Mouse (Mus musculus) bone marrow, adult 2 months (tissue): ENCODE measurements at regions not wholly inside any gene's neighbourhood (a gene's known extent, or its start where the extent isn't known, plus 50 kb on each side); places are given as distances from the start of the nearest gene placed in this dataset.

ENCODE experiments used
- H3K27ac ChIP-seq: fragments of 200-500 bp; 2 replicates; pipeline ENCODE4 v1.5.1; 2012; ENCODE audit warnings: low read depth, mild to moderate bottlenecking, control low read depth, inconsistent platforms, low read length; ENCODE audit not compliant: control insufficient read depth, poor library complexity, insufficient read depth
- H3K4me1 ChIP-seq: fragments of 200-500 bp; 2 replicates; pipeline ENCODE4 v1.6.1; 2011; ENCODE audit warnings: low read length; ENCODE audit not compliant: control insufficient read depth, insufficient read depth
- H3K4me3 ChIP-seq: fragments of 200-500 bp; replicated peaks from 2 replicates; pipeline ENCODE3; 2011; ENCODE audit warnings: mild to moderate bottlenecking, low read depth, low read length, control low read depth; ENCODE audit not compliant: control insufficient read depth
- CTCF ChIP-seq: fragments of 200-500 bp; IDR thresholded peaks from 2 replicates; pipeline ENCODE4 v1.5.1; 2011; ENCODE audit warnings: low read length, control low read depth; ENCODE audit not compliant: control insufficient read depth, insufficient read depth
- POLR2A ChIP-seq: fragments of 200-500 bp; IDR thresholded peaks from 2 replicates; pipeline ENCODE4 v1.6.1; 2011; ENCODE audit warnings: low read depth, mild to moderate bottlenecking, control low read depth, low read length, borderline replicate concordance; ENCODE audit not compliant: control insufficient read depth
- WGBS: fragments of 180-500 bp; shearing (Covaris S2); methylation state at CpG from one replicate; pipeline ENCODE4 v1.1.7; 2018; 5-methylcytosine and 5-hydroxymethylcytosine counted together

DNA sequence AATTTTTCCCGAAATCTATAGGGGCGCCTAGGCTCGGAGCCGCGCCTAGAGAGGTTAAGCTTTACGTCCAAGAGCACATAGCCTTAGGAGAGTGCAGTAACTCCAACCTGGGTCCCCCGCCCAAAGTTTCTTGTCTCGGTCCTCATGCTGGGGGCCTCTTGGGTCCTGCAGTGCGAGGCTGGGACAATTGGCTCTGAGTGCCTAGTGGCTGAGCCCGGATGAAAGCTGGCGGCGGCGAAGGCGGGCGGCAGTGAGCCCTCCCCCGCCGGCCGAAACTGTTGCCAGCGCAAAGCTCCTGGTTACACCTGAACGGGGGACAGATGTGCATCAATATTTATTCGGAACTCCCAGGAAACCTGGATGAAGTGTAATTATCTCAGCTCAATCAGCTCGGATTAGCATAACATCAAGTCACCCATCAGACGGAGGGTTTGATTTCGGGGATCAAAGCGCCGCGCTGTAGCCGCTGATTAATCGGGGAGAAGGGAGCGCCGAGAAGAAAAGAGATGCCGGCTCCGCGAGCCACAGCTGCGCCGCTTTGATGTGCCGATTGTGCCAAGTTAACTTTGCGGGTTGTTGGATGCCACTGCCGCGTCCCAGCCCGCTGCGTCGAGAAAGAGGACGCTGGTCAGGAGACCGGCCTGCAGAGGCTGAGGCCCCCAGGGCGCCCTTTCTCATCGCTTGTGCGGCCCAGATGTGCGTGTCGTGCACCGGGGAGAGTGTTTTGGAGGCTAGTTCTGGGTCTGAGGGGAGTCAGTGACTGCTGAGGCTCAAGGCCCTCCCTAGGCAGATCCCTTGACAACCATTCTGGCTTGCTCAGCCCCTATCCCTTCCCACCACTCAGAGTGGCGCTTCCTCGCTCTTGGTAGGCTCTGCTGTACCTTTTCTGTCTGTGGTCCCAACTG is 123.7 kb upstream of the 4931429L15Rik start:
- Histone ChIP-seq H3K4me3 (no peak overlapping the region), H3K27ac (no peak overlapping the region), H3K4me1 (no peaks in the 10 kb centered on the region)
- WGBS: 5% methylated on average over 53 of the region's 53 CpGs
- no peak for TF ChIP-seq CTCF

DNA sequence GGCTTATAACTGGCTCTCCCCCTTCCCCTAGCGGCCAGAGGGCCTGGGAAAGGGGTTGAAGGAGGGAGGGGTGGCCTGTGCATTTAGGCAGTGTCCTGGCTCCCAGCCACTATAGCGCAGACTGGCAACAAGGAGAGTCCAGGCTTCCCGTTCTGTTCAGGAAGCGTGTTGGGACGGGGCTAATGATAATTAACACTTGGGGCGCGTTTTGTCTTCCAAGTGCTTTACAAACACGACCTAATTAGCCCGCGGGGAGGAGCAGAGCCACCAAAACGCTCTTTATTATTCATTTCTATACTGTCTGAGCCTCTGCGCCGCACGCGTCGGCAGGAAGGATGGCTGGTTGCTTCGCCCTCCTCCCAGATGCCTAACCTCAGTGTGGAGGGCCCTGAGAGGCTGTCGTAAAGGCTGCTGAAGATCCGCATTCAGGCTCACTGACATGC is 123.0 kb upstream of the 4931429L15Rik start:
- no peak for TF ChIP-seq POLR2A
- no peak for TF ChIP-seq CTCF
- no peak overlapping the region for H3K27ac ChIP-seq
- no peak overlapping the region for H3K4me3 ChIP-seq
- 11% methylated on average over 19 of the region's 19 CpGs for WGBS
- no peaks in the 10 kb centered on the region for H3K4me1 ChIP-seq

DNA sequence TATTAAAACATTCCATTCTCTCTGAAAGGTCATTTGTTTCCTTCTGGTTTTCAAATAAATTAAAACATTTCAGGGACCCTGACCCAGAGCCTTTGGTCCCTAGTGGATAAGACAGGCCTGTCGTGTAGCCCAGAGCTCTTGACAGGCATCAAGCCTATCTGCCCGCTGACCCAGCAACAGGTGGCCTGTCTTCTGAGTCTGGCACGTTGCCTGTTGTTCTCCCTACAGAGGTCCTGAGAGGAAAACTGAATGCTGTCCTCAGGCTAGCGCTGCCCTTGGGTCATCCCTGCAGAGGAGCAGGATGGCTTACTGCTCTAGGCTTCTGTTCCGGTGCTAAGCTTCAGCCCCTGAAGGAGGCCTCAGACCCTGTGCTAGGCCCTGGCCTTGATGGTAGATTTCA is 120.4 kb upstream of the 4931429L15Rik start:
- no peaks in the 10 kb centered on the region for H3K4me1 ChIP-seq
- no peak for TF ChIP-seq CTCF
- TF ChIP-seq POLR2A: no peak
- no peak overlapping the region for H3K27ac ChIP-seq
- H3K4me3 ChIP-seq: no peak overlapping the region
- 77% methylated on average over 5 of the region's 5 CpGs for WGBS

DNA sequence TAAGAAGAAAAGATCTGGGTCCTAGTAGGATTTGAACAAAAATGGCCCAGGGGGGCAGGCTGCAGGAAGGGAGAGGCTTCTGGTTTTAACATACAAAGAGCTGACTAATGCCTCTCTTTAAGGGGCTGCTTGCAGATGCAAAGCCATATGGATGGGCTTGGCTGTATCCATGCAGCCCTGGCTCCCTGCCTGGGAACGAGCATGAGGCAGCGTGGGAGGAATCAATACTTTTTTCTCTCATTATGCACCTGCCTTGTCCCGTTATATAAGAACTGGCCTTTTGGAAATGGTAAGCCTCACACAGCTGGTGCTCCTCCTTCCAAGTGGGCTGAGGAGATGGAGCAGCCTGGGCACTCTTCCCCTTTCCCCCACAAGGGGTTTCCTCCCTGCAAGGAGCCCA is 114.9 kb upstream of the 4931429L15Rik start:
- H3K4me1 ChIP-seq: no peaks in the 10 kb centered on the region
- WGBS: 82% methylated on average over 3 of the region's 3 CpGs
- TF ChIP-seq CTCF: no peak
- TF ChIP-seq POLR2A: no peak
- H3K27ac ChIP-seq: no peak overlapping the region
- no peak overlapping the region for H3K4me3 ChIP-seq

DNA sequence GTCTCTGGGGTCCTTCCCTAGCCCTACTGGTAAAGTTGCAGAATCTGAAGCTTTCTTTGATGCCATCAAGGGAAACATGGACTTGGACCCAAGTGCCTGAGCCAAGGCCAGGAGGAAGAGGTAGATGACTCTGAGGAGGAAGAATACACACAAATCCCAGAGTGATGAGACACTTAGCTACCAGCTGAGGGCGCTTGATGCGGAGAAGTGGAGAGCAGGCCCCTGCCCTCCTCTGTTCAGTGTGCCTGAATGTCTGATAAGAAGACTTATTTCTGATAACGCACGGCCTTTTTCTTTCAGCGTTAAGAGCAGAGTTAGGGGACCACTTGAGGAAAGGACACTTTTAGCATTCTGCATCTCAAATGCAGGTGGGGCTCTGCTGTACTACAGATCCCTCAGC is 113.9 kb upstream of the 4931429L15Rik start:
- no peak overlapping the region for H3K27ac ChIP-seq
- TF ChIP-seq CTCF: no peak
- TF ChIP-seq POLR2A: no peak
- H3K4me3 ChIP-seq: no peak overlapping the region
- H3K4me1 ChIP-seq: no peaks in the 10 kb centered on the region
- WGBS: 86% methylated on average over 5 of the region's 5 CpGs

DNA sequence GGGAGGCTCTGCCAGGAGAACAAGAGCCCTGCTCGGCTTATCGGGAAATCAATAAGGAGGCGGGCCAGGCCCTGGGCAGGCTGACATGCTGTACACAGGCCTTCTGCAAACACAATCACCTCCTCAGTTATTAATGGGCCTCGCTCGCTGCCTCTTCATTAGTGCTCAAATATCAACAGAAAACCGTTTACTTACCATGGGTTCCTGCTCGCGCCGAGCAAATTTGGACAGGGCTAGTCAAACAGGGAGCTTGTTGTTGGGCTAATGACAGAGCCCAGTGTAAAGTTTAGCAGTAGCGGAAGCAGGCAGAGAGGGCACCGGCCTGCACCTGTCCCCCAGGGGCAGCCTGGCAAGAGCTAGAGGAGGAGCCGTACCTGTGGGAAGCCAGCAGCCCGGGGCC is 111.3 kb upstream of the 4931429L15Rik start:
- Histone ChIP-seq H3K4me3 (no peak overlapping the region), H3K4me1 (no peaks in the 10 kb centered on the region), H3K27ac (no peak overlapping the region)
- TF ChIP-seq CTCF (no peak), POLR2A (no peak)
- WGBS: 88% methylated on average over 13 of the region's 13 CpGs

DNA sequence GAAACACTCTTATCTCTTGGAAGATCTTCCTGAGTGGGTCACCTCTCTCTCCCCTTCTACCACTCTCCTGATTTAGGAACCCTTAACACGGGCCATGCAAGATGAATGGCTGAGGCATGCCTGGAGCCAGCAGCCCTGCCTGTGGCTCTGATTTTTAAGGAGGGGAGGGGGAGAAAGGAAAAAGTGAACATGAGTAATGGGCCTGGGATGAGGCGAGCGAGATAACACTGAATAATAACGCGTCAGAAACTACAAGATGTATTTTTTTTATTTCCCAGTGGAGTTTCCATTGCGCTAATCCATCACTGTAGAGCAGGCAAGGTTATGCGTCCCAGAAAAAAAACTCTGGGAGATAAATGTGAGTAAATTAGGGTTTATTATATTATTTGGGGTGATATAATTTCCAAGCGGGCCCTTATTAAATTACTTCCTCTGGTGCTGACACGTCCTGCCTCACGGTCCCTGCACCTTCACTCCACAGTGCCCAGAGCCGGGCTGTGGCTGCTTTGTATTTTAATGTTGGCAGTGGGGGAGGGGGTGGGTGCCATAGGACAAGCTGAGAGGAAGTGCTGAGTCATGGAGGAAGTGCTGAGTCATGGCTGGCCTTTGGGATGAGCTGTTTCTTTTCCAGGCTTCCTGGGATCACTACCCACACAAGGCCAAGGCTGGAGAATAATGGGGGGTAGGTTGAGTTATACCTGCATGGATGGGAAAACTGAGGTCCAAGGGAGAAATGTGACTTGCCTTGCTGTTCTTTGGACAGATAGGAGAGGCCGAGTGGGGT is 103.6 kb upstream of the 4931429L15Rik start:
- Histone ChIP-seq H3K4me1 (no peaks in the 10 kb centered on the region), H3K27ac (no peak overlapping the region), H3K4me3 (no peak overlapping the region)
- TF ChIP-seq POLR2A (no peak), CTCF (no peak)
- 64% methylated on average over 12 of the region's 12 CpGs for WGBS

DNA sequence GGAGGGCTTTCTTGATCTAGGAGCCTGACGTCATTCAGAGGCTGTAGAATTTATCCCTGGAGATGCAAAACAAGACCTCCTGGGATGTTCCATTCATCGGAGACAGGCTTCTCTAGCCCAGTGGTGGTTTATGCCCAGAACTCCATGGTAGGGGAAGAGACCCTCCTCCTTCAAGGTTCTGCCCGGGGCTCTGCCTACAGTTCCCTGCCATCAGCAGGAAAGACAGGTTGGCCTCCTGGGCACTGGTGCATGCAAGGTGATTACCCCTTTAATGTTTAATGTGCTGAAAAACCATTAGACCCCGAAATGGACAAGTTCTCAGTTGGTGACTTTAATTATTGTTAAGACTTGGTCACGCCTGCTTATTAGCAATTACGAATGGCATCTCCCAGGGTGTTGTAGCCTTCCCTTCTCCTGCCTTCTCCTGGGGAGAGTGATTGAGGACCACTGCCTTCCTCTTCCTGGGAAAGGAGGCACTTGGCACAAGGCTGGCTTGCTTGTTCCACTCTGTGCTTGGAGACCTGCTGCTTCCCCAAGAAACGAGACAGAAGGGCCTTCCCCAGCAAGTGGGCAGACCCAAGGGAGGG is 102.0 kb upstream of the 4931429L15Rik start:
- no peak for TF ChIP-seq POLR2A
- TF ChIP-seq CTCF: no peak
- no peak overlapping the region for H3K4me3 ChIP-seq
- WGBS: 60% methylated on average over 7 of the region's 7 CpGs
- no peaks in the 10 kb centered on the region for H3K4me1 ChIP-seq
- H3K27ac ChIP-seq: no peak overlapping the region
